Mouse (Mus musculus) left cerebral cortex, postnatal 36 days (tissue): ENCODE results near the gene Sfn. TPM values are rescaled to one million over a fixed set of nuclear protein-coding genes. Genes with fewer than 3 reads are reported as not detected.
"Not testable (repeated sequence)": the region's sequence is repeated elsewhere in the genome, so short reads cannot be mapped to it uniquely, and the experiment has no call there.

ENCODE experiments used
- DNase-seq, 2 experiments: peaks; one replicate each; pipeline ENCODE4 v3.0.0; 2021 to 2022; ENCODE audit warnings: low spot score in 2 of 2, mixed read lengths in 1 of 2
- intact Hi-C: fragments of 180-260 bp; cut with DNase I; formaldehyde crosslinking; loops from one replicate; pipeline ENCODE4 v1.15.1; 2025
- total RNA-seq, 2 experiments: library from RNA; stranded (reverse); gene quantifications; 2 replicates each; pipeline ENCODE4 v1.2.3; 2021

The Sfn gene
- total RNA-seq: 1 to 10 TPM; 1.9 to 2.5 TPM

GRCm38 (mm10) chr4:133601721-133602218 lies at the start of gene Sfn:
Gene Sfn, minus strand, starts transcription at chr4:133602168.
- intact Hi-C loops: no loop called here
- DNase-seq: no peak

GRCm38 (mm10) chr4:133651445-133651844 lies 49.5 kb upstream of the Sfn start:
- DNase-seq: no peak
- intact Hi-C loops: loop anchor here (5.0 kb wide), 1 partner anchor 59 kb away; no protein-coding TSS in a partner anchor

GRCm38 (mm10) chr4:133649989-133650699 lies 48.2 kb upstream of the Sfn start, which contains the start of gene Zdhhc18:
Gene Zdhhc18, minus strand, starts transcription at chr4:133650154.
- DNase-seq: peak; percentile 54 to 76
- intact Hi-C loops: loop anchor here (5.0 kb wide), 1 partner anchor 58 kb away; no protein-coding TSS in a partner anchor

DNA sequence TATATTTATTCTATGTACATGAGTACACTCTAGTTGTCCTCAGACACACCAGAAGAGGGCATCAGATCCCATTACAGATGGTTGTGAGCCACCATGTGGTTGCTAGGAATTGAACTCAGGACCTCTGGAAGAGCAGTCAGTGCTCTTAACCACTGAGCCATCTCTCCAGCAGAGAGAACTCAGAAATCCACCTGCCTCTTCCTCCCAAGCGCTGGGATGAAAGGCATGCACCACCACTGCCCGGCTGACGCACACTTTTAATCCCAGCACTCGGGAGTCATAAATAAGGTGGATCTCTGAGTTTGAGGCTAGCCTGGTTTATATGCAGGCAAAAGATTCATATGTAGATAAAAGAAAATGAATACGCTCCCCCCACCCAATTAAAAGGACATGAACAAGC lies 47.5 kb upstream of the Sfn start:
- intact Hi-C loops, DNase-seq: not testable (repeated sequence)

- DNase-seq: no peak
- intact Hi-C loops: no loop called here
Observed at GRCm38 (mm10) chr4:133645680-133646079, 43.7 kb upstream of the Sfn start.

GRCm38 (mm10) chr4:133645195-133645594 lies 43.2 kb upstream of the Sfn start:
- intact Hi-C loops: no loop called here
- DNase-seq: no peak

DNA sequence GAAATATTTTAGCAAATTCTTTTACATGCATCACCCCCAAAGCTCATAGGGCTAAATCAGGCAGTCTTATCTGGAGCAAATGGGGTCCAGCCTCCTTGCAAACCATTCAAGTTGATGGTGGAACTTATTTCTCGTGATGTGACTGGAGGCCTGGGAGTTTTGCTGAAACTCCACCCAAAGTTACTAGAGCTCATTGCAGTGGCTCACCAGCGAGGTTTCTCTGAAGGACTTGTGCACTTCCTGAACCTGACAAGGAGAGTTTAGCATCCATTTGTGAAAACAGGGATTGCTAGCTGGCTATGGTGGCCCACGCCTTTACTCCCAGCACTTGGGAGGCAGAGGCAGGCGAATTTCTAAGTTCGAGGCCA lies 32.1 kb upstream of the Sfn start:
- intact Hi-C loops: no loop called here
- DNase-seq: no peak

DNA sequence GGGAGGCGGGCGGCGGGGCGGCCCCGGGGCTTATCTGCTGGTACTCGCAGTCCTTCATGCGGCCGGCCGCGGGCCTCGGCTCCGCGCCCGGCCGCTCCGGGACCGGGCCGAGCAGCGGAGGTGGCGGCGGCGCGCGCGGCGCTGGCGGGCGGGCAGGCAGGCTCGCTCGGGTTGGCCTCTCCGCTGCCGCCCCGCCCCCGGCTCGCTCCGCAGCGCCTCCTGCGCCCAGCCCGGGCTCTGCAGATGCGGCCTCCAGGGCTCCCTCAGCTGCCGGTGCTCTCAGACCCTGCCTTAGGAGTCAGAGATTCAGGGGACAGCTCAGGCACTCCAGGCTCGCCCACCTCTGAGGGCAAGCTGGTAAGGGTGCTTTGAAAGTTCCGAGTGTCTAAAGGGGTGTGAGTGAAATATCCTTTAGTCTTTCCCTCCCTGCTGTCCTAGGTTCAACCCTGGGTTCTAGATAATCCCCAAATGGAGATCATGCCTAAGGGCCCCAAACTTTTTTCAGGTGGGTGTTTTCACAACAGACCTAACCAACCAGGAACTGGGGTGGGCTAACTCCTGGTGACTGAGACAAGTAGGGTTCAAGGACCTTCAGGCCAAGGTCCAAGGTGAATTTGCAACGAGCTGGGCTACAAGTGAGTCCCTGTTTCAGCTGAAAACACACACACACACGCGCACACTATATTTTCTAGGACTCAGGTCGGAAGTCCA lies 31.5 kb upstream of the Sfn start:
- peak; percentile 85 to 90 for DNase-seq
- intact Hi-C loops: no loop called here

DNA sequence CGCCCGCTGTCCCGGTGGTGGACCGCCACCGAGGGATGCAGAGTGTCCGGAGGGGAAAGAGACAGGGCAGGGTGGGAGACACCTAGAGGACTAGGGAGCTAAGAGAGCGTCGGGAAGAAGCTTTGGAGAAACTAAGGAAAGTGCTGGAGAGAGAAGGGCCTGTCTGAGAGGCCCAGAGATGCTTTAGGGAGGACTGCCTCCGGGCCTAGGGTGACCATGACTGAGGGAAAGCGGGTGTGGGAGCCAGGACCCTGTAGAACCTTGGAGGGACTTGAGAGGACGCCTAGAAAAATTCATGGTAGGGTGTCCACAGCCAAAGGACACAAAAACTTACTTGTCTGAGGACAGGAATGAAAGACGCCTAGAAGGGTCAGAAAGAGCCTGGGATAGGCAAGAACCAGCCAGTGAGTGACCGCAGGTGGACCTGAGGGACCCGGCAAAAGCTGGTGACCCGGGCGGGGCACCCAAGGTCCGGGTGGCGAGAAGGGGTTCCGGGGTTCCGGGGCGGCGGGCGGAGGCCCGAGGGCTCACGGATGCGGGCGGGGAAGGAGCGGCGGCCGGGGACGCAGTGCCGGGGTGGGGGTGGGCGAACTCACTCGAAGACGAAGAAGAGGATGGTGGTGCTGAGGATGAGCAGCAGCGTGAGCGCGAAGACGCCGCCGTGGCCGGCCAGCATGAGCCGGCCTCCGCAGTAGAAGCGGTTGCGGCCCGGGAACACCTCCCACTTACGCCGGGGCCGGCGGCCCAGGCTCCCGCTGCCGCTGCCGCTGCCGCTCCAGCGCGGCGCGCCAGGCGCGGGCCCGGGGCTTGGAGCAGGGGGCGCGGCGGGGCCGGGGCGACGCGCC lies 30.7 kb upstream of the Sfn start:
- intact Hi-C loops: no loop called here
- peak; percentile 50 to 59 for DNase-seq

DNA sequence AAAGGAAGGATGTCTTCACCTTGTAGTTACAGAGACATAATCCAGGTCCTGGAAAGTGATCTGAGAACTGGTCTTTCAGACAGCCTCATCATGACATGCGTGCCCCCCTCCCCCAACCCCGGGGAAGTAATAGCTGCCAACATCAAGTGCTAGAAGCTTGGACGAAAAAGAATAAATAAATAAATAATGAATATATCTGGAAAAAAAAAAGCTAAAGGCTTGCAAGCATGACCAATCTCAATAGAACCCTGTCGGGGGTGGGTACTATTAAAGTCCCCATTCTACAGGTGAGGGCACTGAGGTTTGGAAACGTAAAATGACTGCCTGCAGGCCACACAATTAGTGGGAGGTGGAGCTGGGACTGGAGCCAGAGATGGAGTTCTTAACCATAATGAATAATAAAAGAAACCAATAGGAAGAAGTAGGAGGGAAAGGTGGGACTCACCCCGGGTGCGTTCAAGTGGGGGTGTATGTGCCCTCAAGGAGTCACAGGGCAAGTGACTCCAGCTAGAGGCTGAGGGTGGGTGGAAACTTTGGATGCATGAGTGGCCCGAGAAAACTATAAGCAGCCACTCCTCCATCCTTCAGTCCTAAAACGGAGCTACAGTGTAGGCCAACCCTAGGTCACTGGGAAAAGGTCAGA lies 29.9 kb upstream of the Sfn start:
- intact Hi-C loops: no loop called here
- no peak for DNase-seq

DNA sequence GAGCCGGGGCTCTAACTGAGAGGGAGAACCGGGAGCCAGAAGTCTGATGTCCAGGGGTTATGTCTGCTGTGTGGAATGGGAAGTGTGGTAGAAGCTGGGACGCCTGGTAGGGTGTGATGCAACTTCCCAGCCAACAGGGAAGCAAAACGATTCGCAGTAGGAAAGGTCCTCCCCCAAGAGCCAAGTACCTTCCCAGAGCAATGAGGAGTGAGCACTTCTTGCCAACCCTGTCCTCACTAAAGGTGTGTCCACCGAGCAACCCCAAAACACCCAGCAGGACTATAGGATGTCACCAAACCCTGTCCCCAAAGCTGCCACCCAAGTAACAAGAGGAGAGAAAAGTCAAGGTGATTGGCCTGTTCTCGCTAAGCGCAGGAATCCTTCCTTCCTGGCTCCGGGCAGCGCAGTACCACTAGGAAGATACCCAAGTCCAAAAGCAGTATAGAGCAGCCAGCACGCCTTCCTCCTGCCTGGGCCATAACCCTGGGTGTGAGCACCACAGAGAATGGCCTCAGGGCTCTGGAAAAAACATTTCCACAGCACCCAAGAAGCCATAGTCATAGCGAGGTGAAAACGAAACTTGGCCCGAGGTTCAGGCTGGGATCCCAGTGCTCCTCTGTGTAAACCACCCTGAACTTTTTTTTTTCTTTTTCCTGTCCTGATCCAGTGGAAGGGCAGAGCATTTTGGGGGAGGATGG lies 29.3 kb upstream of the Sfn start:
- intact Hi-C loops: no loop called here
- no peak for DNase-seq

DNA sequence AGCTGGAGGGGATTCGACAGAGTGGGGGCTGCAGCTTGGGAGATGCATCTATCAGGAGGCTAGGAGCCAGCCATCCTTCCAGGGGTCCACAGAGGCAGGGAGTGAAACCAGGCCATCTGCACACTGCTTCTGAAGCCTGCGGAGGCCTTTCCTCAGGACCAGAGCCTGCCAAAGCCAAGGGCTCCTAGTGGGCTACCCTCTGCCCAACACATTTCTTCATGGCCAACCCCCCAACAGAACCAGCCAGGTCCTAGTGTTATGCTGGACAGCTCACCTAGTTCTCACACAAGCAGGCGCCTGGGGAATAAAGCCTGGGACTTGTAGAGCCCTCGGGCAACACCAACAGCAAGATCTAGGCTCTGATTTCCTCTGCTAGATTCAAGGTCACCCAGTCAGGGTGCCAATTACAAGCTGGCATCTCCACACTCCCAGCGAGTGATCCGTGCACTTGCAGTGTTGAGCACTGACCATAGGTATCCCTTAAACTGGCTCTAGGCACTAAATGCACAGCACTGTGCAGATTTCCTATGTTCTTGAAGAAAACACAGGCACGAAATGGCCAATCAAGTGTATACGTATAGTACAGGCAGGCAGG lies 28.5 kb upstream of the Sfn start:
- intact Hi-C loops: no loop called here
- DNase-seq: no peak

DNA sequence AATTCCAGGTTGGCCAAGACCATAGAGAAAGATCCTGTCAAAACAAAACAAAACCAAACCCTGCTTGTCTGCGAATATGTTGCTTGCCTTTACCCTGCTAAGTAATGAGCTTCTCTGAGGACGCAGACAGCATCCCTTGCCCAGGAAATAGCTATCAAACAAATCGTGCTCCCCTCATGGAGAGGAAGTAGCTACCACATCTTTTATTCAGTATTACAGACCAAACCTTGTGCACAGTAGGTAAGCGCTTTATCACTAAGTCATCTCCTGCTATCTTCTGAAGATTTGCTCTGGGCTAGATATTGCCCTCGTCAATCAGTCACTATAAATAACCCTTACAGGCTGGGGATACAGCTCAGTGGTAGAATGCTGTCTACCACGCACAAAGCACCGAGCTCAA lies 27.2 kb upstream of the Sfn start:
- intact Hi-C loops: no loop called here

GRCm38 (mm10) chr4:133628517-133628916 lies 26.5 kb upstream of the Sfn start:
- DNase-seq: no peak
- intact Hi-C loops: no loop called here

More for the DNA sequence above, 27.2 kb upstream of the Sfn start:
- no peak for DNase-seq

DNA sequence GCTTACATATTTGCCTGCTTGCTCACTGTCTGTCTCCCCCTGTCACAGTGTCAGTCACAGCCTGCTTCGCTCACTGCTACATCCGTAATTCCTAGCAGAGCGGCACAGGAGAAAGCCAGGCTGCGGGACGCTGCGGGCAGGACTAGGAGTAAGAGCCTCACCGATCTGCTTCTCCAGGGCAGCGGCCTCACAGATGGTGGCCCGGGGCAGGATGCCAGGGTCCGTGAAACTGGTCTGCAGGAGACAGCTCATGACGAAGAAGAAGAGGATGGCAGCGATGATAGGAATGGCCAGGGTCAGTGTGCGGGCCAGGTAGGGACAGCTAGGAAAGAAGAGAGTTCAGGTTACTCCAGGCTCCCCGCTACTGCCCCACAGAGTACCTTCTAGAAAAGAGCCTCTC lies 25.1 kb upstream of the Sfn start:
- no peak for DNase-seq
- intact Hi-C loops: no loop called here

GRCm38 (mm10) chr4:133626621-133627020 lies 24.7 kb upstream of the Sfn start:
- no peak for DNase-seq
- intact Hi-C loops: no loop called here

DNA sequence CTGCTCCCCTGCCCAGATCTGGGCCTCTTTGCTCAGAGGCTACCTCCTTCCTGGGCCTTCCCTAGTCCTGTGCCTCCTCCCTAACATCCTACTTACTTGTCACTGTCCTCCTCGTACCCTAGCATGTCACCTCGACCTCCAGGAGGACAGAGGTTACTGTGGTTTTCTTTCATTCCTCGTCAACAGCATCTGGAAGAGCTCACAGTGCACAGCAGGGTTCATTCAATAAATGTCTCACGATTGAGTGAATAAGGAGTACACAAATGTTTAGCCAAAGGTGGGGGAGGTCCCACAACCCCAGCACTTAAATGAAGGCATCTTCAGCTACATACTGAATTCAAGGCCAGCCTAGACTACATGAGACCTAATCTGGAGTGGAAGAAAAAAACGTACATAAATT lies 24.3 kb upstream of the Sfn start:
- DNase-seq: no peak
- intact Hi-C loops: no loop called here

DNA sequence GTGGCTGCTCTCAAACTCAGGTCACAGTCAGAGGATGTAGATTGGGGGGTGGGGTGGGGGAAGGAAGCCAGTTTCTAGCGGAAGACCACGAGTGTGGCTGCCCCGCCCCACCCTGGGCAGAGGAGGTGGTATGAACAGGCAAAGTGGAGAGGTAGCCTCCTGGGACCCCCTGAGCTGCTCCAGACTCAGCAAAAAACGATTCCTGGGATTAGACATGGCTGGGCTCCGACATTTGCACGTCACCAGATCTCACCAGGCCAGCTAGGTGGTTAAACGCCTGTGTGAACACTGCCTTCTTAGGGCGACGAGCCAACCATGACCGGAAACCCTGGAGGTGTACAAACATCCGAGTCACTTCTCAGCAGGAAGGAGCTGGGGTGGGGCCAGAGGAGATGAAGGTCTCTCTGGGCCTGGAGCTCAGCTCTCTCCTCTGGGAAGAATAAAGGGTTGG lies 23.7 kb upstream of the Sfn start:
- intact Hi-C loops: no loop called here
- DNase-seq: no peak

DNA sequence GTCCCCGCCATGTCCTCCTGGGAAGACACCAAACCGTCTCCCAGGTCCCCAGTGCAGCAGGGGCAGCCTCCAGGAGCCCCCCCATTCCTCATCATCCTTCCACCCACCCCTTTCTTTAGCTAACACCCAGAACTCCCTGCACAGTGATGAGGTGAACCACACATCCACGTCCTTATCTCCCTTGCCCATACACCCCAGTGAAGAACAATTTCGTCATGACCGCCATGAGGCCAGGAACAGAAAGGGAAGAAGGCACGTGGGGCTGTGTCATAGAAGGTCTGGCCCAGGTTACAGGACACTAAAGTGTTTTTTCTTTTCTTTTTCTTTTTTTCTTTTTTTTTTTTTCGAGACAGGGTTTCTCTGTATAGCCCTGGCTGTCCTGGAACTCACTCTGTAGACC lies 22.9 kb upstream of the Sfn start:
- no peak for DNase-seq
- intact Hi-C loops: no loop called here
